Mouse (Mus musculus) heart, embryonic 15.5 days (tissue): ENCODE data around the gene Cdadc1. TPM values are rescaled to one million over a fixed set of nuclear protein-coding genes. Genes with fewer than 3 reads are reported as not detected.

Source experiments
- ATAC-seq: fragments of 200-750 bp; cut with Nextera tagmentation; replicated peaks from 2 replicates; pipeline ENCODE4 v1.8.0; 2017; ENCODE audit warnings: low read depth, moderate TSS enrichment; ENCODE audit not compliant: insufficient number of reproducible peaks, insufficient read depth, low FRiP score
- H3K27ac ChIP-seq: fragments of 300-500 bp; sonication (generic); 2 replicates; pipeline ENCODE4 v1.5.1; 2015; ENCODE audit warnings: mild to moderate bottlenecking, inconsistent platforms
- H3K27me3 ChIP-seq: fragments of 300-500 bp; sonication (generic); 2 replicates; pipeline ENCODE4 v1.6.1; 2015; ENCODE audit warnings: inconsistent platforms
- H3K36me3 ChIP-seq: fragments of 300-500 bp; sonication (generic); 2 replicates; pipeline ENCODE4 v1.6.1; 2015; ENCODE audit warnings: mild to moderate bottlenecking, inconsistent platforms
- H3K4me1 ChIP-seq: fragments of 300-500 bp; sonication (generic); replicated peaks from 2 replicates; pipeline ENCODE4 v1.6.1; 2015; ENCODE audit warnings: inconsistent platforms
- H3K4me2 ChIP-seq: fragments of 300-500 bp; sonication (generic); 2 replicates; pipeline ENCODE4 v1.6.1; 2015; ENCODE audit warnings: inconsistent platforms, mild to moderate bottlenecking, moderate library complexity
- H3K4me3 ChIP-seq: fragments of 300-500 bp; sonication (generic); 2 replicates; pipeline ENCODE4 v1.5.1; 2015; ENCODE audit warnings: mild to moderate bottlenecking, inconsistent platforms
- H3K9ac ChIP-seq: fragments of 300-500 bp; sonication (generic); 2 replicates; pipeline ENCODE4 v1.6.1; 2015; ENCODE audit warnings: mild to moderate bottlenecking, inconsistent platforms
- H3K9me3 ChIP-seq: fragments of 300-500 bp; sonication (generic); replicated peaks from 2 replicates; pipeline ENCODE4 v1.6.1; 2016; ENCODE audit warnings: inconsistent platforms
- WGBS: fragments of 180-500 bp; shearing (Covaris S2); methylation state at CpG from one replicate; pipeline ENCODE4 v1.1.7; 2015; ENCODE audit warnings: mixed read lengths; 5-methylcytosine and 5-hydroxymethylcytosine counted together
- polyA plus RNA-seq: library from polyadenylated mRNA; unstranded; fragments of >200 nt; fragmentation: Nextera tagmentation; extraction: Ambion mirVana; gene quantifications from 2 replicates; pipeline ENCODE4 v1.2.1, GENCODE M21; 2015

Gene Cdadc1
- polyA plus RNA-seq, 1 experiment from 2014 or later, result 33.0 TPM

DNA sequence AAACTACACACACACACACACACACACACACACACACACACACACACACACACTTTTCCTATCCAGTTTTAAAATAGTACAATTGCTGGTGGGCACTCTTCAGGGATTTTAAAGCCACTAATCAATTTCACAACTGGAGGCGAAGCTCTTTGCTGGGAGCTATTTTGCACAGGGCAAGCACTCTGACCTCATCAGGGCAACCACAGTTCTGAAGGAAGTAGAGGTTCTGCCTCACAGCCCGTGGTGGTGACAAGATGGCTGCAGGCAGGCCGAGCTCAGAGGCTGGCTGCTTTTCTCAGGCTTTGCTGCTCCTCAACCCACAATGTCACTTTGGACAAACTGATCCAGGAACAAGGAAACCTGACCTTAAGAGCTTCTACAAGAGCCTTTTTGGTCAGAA lies 9.3 kb upstream of the Cdadc1 start:
- WGBS, result 46% methylated on average over 3 of the region's 3 CpGs
- Histone ChIP-seq H3K36me3 (no peaks in the 10 kb centered on the region), H3K4me2 (no peak overlapping the region), H3K9ac (no peak overlapping the region), H3K9me3 (no peaks in the 10 kb centered on the region), H3K27ac (no peak overlapping the region), H3K4me1 (no peaks in the 10 kb centered on the region), H3K4me3 (no peak overlapping the region), H3K27me3 (0 out of 2 replicates have a peak, but pooled peaks cover 6% of the 10 kb centered on the region)
- ATAC-seq, result no peak

DNA sequence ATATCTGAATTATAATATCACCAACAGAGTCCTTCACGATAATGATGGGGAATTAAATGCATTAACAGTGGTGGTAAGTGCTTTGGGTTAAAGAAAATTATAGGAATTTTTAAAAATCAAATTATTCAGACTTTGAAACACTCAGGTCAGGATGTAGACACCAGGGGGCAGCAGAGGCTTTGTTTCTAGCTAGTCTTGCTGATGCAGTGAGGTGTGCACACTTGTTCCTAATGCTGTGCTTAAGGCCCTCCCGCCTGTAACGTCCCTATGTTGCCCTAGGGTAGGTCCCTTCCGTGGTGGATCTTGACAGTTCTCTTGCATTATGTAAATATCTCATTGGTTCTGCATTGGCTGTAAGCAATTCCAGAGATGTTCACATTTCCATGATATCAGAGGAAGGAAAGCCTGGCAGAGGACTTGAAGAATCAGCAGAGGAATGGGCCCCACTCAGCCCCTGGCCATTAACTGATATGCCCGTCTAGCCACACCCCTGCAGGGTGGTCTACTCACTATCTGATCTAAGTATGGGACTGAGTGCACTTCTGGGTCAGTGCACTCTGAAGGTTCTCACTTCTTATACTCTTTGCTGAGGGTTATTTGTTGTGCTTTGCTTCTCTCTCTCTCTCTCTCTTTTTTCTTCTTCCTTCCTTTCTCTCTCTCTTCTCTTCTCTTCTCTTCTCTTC lies 8.1 kb upstream of the Cdadc1 start:
- 15% methylated on average over 5 of the region's 5 CpGs for whole genome bisulfite sequencing
- Histone ChIP-seq H3K27me3 (0 out of 2 replicates have a peak, but pooled peaks cover 6% of the 10 kb centered on the region), H3K9me3 (no peaks in the 10 kb centered on the region), H3K4me2 (no peak overlapping the region), H3K4me3 (no peak overlapping the region), H3K4me1 (no peaks in the 10 kb centered on the region), H3K36me3 (no peaks in the 10 kb centered on the region), H3K9ac (no peak overlapping the region), H3K27ac (no peak overlapping the region)
- no peak for ATAC-seq

DNA sequence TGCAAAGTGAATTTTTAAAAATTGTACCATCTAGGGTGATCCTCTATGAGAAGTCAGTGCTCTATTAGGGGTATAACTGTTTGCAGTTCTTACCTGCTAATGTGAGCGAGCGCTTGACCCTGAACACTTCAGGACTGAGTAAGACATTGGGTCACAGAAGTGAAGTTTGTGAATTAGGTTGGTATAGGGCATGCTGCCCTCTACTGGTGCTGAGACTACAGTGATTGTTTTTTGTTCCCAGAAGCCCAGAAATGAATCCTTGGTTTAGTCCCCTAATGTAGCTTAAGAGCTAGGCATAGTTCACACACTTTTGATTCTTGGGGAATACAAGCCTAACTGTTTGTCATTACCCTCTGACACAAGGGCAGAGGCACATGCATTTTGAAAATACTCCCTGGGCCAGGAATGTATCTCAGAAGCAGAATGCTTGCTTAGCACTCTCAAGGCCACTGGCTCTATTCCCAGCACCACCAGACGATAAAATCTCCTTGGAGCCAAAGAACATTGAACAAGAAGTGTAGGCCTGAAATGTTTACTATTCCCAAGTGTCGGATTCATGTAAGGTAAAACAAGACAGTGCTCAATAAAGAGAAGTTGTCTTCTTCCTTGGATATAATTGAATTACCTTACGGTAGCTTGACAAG lies 6.4 kb upstream of the Cdadc1 start:
- H3K27ac ChIP-seq, result no peak overlapping the region
- H3K9ac ChIP-seq, result no peak overlapping the region
- no peak overlapping the region for H3K4me2 ChIP-seq
- H3K36me3 ChIP-seq, result no peaks in the 10 kb centered on the region
- no peaks in the 10 kb centered on the region for H3K9me3 ChIP-seq
- ATAC-seq, result no peak
- 61% methylated on average over 5 of the region's 5 CpGs for WGBS
- H3K27me3 ChIP-seq, result 0 out of 2 replicates have a peak, but pooled peaks cover 6% of the 10 kb centered on the region
- H3K4me1 ChIP-seq, result no peaks in the 10 kb centered on the region
- H3K4me3 ChIP-seq, result no peak overlapping the region

- 3% methylated on average over 8 of the region's 8 CpGs for WGBS
- no peaks in the 10 kb centered on the region for H3K9me3 ChIP-seq
- 0 out of 2 replicates have a peak, but pooled peaks cover 6% of the 10 kb centered on the region for H3K27me3 ChIP-seq
- H3K9ac ChIP-seq, result peak overlapping the region; percentile 78
- peak overlapping the region; percentile 67 for H3K27ac ChIP-seq
- peaks cover 7% of the 10 kb centered on the region; the same call in 1 of the 2 replicates for H3K36me3 ChIP-seq
- H3K4me1 ChIP-seq, result peaks cover 7% of the 10 kb centered on the region
- ATAC-seq, result no peak
- peak overlapping the region; percentile 81 for H3K4me3 ChIP-seq
- peak overlapping the region; percentile 62 for H3K4me2 ChIP-seq
Measured at GRCm38 (mm10) chr14:59598260-59598627, 485 bp upstream of the Cdadc1 start.

GRCm38 (mm10) chr14:59594988-59595387 lies 2.8 kb downstream of the Cdadc1 start:
- H3K36me3 ChIP-seq, result peaks cover 13% of the 10 kb centered on the region
- ATAC-seq, result no peak
- H3K27ac ChIP-seq, result no peak overlapping the region
- WGBS, result 89% methylated on average over 3 of the region's 3 CpGs
- peaks cover 7% of the 10 kb centered on the region for H3K4me1 ChIP-seq
- H3K9me3 ChIP-seq, result no peaks in the 10 kb centered on the region
- no peak overlapping the region for H3K4me3 ChIP-seq
- no peaks in the 10 kb centered on the region for H3K27me3 ChIP-seq
- H3K9ac ChIP-seq, result no peak overlapping the region
- no peak overlapping the region for H3K4me2 ChIP-seq

GRCm38 (mm10) chr14:59592593-59592992 lies 5.2 kb downstream of the Cdadc1 start:
- Histone ChIP-seq H3K4me2 (no peak overlapping the region), H3K27me3 (no peaks in the 10 kb centered on the region), H3K9me3 (no peaks in the 10 kb centered on the region), H3K4me3 (no peak overlapping the region), H3K4me1 (peaks cover 7% of the 10 kb centered on the region), H3K27ac (no peak overlapping the region), H3K36me3 (peaks cover 32% of the 10 kb centered on the region), H3K9ac (no peak overlapping the region)
- ATAC-seq, result no peak
- 94% methylated on average over 3 of the region's 3 CpGs for WGBS

GRCm38 (mm10) chr14:59591901-59592300 lies 5.9 kb downstream of the Cdadc1 start:
- no peak overlapping the region for H3K4me3 ChIP-seq
- no peaks in the 10 kb centered on the region for H3K27me3 ChIP-seq
- H3K27ac ChIP-seq, result no peak overlapping the region
- H3K36me3 ChIP-seq, result peaks cover 32% of the 10 kb centered on the region
- H3K9ac ChIP-seq, result no peak overlapping the region
- no peak overlapping the region for H3K4me2 ChIP-seq
- peaks cover 4% of the 10 kb centered on the region for H3K4me1 ChIP-seq
- ATAC-seq, result no peak
- WGBS, result 77% methylated on average over 8 of the region's 8 CpGs
- no peaks in the 10 kb centered on the region for H3K9me3 ChIP-seq

DNA sequence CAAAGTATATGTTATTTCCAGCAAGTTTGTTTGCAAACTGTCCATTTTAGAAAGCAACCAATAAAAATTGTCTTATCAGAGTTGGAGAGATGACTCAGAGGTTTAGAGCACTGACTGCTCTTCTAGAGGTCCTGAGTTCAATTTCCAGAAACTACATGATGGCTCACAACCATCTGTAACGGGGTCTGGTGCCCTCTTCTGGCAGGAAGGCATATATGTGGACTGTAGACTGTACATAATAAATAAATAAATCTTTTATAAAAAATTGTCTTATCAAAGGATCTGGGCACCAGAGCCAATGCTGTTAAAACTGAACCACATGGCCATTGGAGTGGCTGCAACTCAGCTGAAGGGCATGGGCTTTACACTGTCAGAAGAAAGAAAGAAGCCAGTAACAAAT lies 7.1 kb downstream of the Cdadc1 start:
- Histone ChIP-seq H3K9me3 (no peaks in the 10 kb centered on the region), H3K4me1 (no peaks in the 10 kb centered on the region), H3K36me3 (peaks cover 44% of the 10 kb centered on the region), H3K4me3 (no peak overlapping the region), H3K9ac (no peak overlapping the region), H3K4me2 (no peak overlapping the region), H3K27me3 (no peaks in the 10 kb centered on the region), H3K27ac (no peak overlapping the region)
- WGBS, result 79% methylated on average over 1 of the region's 1 CpGs
- ATAC-seq, result no peak

DNA sequence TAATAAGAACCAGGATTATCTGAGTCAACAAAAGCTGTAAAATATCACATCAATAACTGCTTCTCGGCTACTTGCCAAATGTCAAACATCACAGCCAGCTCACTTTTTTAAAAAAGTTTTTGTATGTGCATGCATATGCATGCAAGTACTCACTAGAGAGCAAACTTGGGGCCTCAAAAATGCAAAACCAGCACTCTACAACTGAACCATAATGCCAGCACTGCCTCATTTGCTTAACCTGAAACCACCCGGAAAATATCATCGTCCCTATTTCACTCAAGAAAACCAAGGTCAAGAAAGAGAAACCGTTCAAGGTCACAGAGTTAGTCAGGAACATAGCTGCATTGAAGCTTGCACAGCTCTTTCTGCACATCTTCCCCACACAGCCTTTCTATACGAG lies 21.4 kb downstream of the Cdadc1 start:
- Histone ChIP-seq H3K4me2 (no peak overlapping the region), H3K4me1 (peaks cover 7% of the 10 kb centered on the region), H3K27ac (no peak overlapping the region), H3K9me3 (no peaks in the 10 kb centered on the region), H3K4me3 (no peak overlapping the region), H3K9ac (no peak overlapping the region), H3K36me3 (peaks cover 29% of the 10 kb centered on the region), H3K27me3 (no peaks in the 10 kb centered on the region)
- ATAC-seq, result no peak
- WGBS, result 84% methylated on average over 5 of the region's 5 CpGs

DNA sequence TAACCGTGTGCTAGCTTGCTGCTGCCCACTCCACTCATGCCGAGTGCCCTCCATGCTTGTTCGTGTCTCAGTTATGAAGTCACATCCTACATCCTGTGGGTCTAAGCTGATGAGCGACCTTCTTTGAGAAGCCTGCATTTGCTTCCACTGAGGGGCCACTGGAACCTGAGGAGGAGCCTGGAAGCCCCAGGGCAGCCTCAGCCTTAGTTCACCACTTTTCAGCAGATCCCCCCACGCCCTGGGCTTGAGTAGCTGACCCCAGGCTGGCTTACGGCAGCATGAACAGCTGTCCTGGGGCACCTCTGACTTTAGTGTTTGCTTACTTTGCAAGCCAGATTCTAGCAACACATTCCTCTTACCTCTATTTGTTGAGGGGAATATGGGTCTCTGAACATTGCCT lies 31.0 kb downstream of the Cdadc1 start:
- H3K4me1 ChIP-seq, result no peaks in the 10 kb centered on the region
- WGBS, result 77% methylated on average over 6 of the region's 6 CpGs
- H3K27me3 ChIP-seq, result no peaks in the 10 kb centered on the region
- no peak overlapping the region for H3K4me3 ChIP-seq
- no peak for ATAC-seq
- no peaks in the 10 kb centered on the region for H3K9me3 ChIP-seq
- peaks cover 16% of the 10 kb centered on the region for H3K36me3 ChIP-seq
- H3K9ac ChIP-seq, result no peak overlapping the region
- H3K4me2 ChIP-seq, result no peak overlapping the region
- no peak overlapping the region for H3K27ac ChIP-seq

DNA sequence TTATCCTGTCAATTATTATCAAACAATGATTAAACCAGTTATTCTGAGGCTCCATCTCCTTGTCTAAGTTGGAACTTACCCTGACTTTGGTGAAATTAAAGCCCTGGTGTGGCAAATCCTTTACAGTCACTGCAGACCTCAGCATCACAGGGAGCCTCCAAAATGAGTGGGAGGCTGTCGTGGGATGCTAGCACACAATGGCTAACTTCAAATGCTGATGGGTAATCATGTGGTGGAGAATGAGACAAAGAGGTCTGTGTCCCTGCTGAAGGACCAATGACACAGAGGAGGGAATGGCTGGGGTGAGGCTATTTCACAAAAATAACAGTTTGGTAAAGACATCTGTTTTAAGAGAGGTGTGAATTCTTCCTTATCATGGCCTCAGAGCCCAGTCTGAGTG lies 39.9 kb downstream of the Cdadc1 start:
- Histone ChIP-seq H3K9me3 (no peaks in the 10 kb centered on the region), H3K36me3 (no peaks in the 10 kb centered on the region), H3K4me2 (no peak overlapping the region), H3K27ac (no peak overlapping the region), H3K4me3 (no peak overlapping the region), H3K27me3 (0 out of 2 replicates have a peak, but pooled peaks cover 3% of the 10 kb centered on the region), H3K9ac (no peak overlapping the region), H3K4me1 (no peaks in the 10 kb centered on the region)
- WGBS, result 71% methylated on average over 1 of the region's 1 CpGs
- no peak for ATAC-seq

GRCm38 (mm10) chr14:59557071-59557470 lies 40.7 kb downstream of the Cdadc1 start:
- H3K9ac ChIP-seq, result no peak overlapping the region
- no peaks in the 10 kb centered on the region for H3K4me1 ChIP-seq
- H3K9me3 ChIP-seq, result no peaks in the 10 kb centered on the region
- 0 out of 2 replicates have a peak, but pooled peaks cover 3% of the 10 kb centered on the region for H3K27me3 ChIP-seq
- no peak overlapping the region for H3K4me2 ChIP-seq
- ATAC-seq, result no peak
- no peaks in the 10 kb centered on the region for H3K36me3 ChIP-seq
- H3K4me3 ChIP-seq, result no peak overlapping the region
- WGBS, result 63% methylated on average over 4 of the region's 4 CpGs
- H3K27ac ChIP-seq, result no peak overlapping the region
